Mouse (Mus musculus) forebrain, postnatal 0 days (tissue): Measurements from ENCODE around the gene Samsn1. TPM values are rescaled to one million over a fixed set of nuclear protein-coding genes. Genes with fewer than 3 reads are reported as not detected.
A peak's percentile ranks its signal among the peaks of the same experiment; 100 is the strongest.

Experiments used
- ATAC-seq: fragments of 200-750 bp; cut with Nextera tagmentation; 2 replicates; pipeline ENCODE4 v1.8.0; 2017; ENCODE audit warnings: mild to moderate bottlenecking, moderate library complexity
- DNase-seq: peaks from one replicate; pipeline ENCODE4 v3.0.0-alpha.2; 2015
- H3K27ac ChIP-seq: fragments of 300-500 bp; sonication (generic); 2 replicates; pipeline ENCODE4 v1.5.1; 2014; ENCODE audit warnings: low read depth, mild to moderate bottlenecking, antibody characterized with exemption, low read length, moderate library complexity, mixed read lengths
- H3K27me3 ChIP-seq: fragments of 300-500 bp; sonication (generic); 2 replicates; pipeline ENCODE4 v1.6.1; 2014; ENCODE audit warnings: mild to moderate bottlenecking, low read length, mixed read lengths; ENCODE audit not compliant: insufficient read depth
- H3K36me3 ChIP-seq: fragments of 300-500 bp; sonication (generic); 2 replicates; pipeline ENCODE4 v1.6.1; 2014; ENCODE audit warnings: mild to moderate bottlenecking, moderate library complexity; ENCODE audit not compliant: insufficient read depth
- H3K4me1 ChIP-seq: fragments of 300-500 bp; sonication (generic); 2 replicates; pipeline ENCODE4 v1.6.1; 2014; ENCODE audit warnings: antibody characterized with exemption; ENCODE audit not compliant: insufficient read depth
- H3K4me2 ChIP-seq: fragments of 300-500 bp; sonication (generic); 2 replicates; pipeline ENCODE4 v1.6.1; 2014; ENCODE audit warnings: low read depth, mild to moderate bottlenecking, moderate library complexity
- H3K4me3 ChIP-seq: fragments of 300-500 bp; sonication (generic); 2 replicates; pipeline ENCODE4 v1.5.1; 2014; ENCODE audit warnings: low read depth, low read length, mixed read lengths
- H3K9ac ChIP-seq: fragments of 300-500 bp; sonication (generic); 2 replicates; pipeline ENCODE4 v1.6.1; 2014; ENCODE audit warnings: mild to moderate bottlenecking
- H3K9me3 ChIP-seq: fragments of 300-500 bp; sonication (generic); 2 replicates; pipeline ENCODE4 v1.6.1; 2016; ENCODE audit warnings: low read length
- CTCF ChIP-seq: sonication (generic); IDR thresholded peaks from 2 replicates; pipeline ENCODE4 v1.5.1; 2016; ENCODE audit warnings: antibody characterized with exemption, control low read depth, low read depth
- WGBS: fragments of 180-500 bp; shearing (Covaris S2); extraction: QIAGEN DNeasy Blood & Tissue Kit; methylation state at CpG from one replicate; pipeline ENCODE4 v1.1.7; 2014; 5-methylcytosine and 5-hydroxymethylcytosine counted together
- polyA plus RNA-seq: library from polyadenylated mRNA; unstranded; fragments of >200 nt; fragmentation: Nextera tagmentation; extraction: Ambion mirVana; gene quantifications from 2 replicates; pipeline ENCODE4 v1.2.1, GENCODE M21; 2015
- total RNA-seq: library from RNA; depleted of rRNA; stranded (reverse); fragments of >200 nt; gene quantifications from 2 replicates; pipeline ENCODE4 v1.2.3, GENCODE M21; 2014

The Samsn1 gene
- total and polyA plus RNA-seq, 2 experiments from 2014 or later = 0.90 to 1.4 TPM

GRCm38 (mm10) chr16:75917712-75918111 is 104.4 kb downstream of the Samsn1 start:
- Histone ChIP-seq H3K9me3 (no peaks in the 10 kb centered on the region), H3K4me1 (no peaks in the 10 kb centered on the region), H3K36me3 (no peaks in the 10 kb centered on the region), H3K27me3 (no peaks in the 10 kb centered on the region), H3K4me2 (no peak overlapping the region), H3K4me3 (no peak overlapping the region), H3K27ac (no peak overlapping the region), H3K9ac (no peak overlapping the region)
- 90% methylated on average over 5 of the region's 5 CpGs for WGBS
- no peak for DNase-seq
- no peak for TF ChIP-seq CTCF
- no peak for ATAC-seq

- Histone ChIP-seq H3K27ac (no peak overlapping the region), H3K4me2 (no peak overlapping the region), H3K27me3 (no peaks in the 10 kb centered on the region), H3K4me1 (no peaks in the 10 kb centered on the region), H3K36me3 (no peaks in the 10 kb centered on the region), H3K4me3 (no peak overlapping the region), H3K9ac (no peak overlapping the region), H3K9me3 (no peaks in the 10 kb centered on the region)
- ATAC-seq (no peak), DNase-seq (no peak)
- TF ChIP-seq CTCF = no peak
- 88% methylated on average over 5 of the region's 5 CpGs for whole genome bisulfite sequencing
These were observed 110.0 kb downstream of the Samsn1 start for GRCm38 (mm10) chr16:75912051-75912450.

- Histone ChIP-seq H3K9ac (no peak overlapping the region), H3K27ac (no peak overlapping the region), H3K4me2 (no peak overlapping the region), H3K27me3 (no peaks in the 10 kb centered on the region), H3K36me3 (no peaks in the 10 kb centered on the region), H3K9me3 (no peaks in the 10 kb centered on the region), H3K4me3 (no peak overlapping the region), H3K4me1 (no peaks in the 10 kb centered on the region)
- 80% methylated on average over 8 of the region's 8 CpGs for WGBS
- DNase-seq (no peak), ATAC-seq (no peak)
- TF ChIP-seq CTCF = no peak
These were observed 113.2 kb downstream of the Samsn1 start for GRCm38 (mm10) chr16:75908635-75909494.

- DNase-seq = no peak
- 74% methylated on average over 2 of the region's 2 CpGs for WGBS
- H3K4me3 ChIP-seq = no peak overlapping the region
- no peaks in the 10 kb centered on the region for H3K4me1 ChIP-seq
- H3K9ac ChIP-seq = no peak overlapping the region
- H3K27me3 ChIP-seq = no peaks in the 10 kb centered on the region
- H3K4me2 ChIP-seq = no peak overlapping the region
- no peak overlapping the region for H3K27ac ChIP-seq
- ATAC-seq = no peak
- TF ChIP-seq CTCF = no peak
- H3K9me3 ChIP-seq = no peaks in the 10 kb centered on the region
- H3K36me3 ChIP-seq = no peaks in the 10 kb centered on the region
These were observed 115.3 kb downstream of the Samsn1 start for GRCm38 (mm10) chr16:75906790-75907189.

GRCm38 (mm10) chr16:75906260-75906659 is 115.8 kb downstream of the Samsn1 start:
- no peaks in the 10 kb centered on the region for H3K27me3 ChIP-seq
- H3K4me1 ChIP-seq = no peaks in the 10 kb centered on the region
- WGBS = 100% methylated on average over 1 of the region's 1 CpGs
- no peaks in the 10 kb centered on the region for H3K36me3 ChIP-seq
- H3K9ac ChIP-seq = no peak overlapping the region
- no peak for TF ChIP-seq CTCF
- ATAC-seq = no peak
- DNase-seq = no peak
- H3K27ac ChIP-seq = no peak overlapping the region
- no peak overlapping the region for H3K4me2 ChIP-seq
- no peaks in the 10 kb centered on the region for H3K9me3 ChIP-seq
- no peak overlapping the region for H3K4me3 ChIP-seq

GRCm38 (mm10) chr16:75905324-75905723 is 116.8 kb downstream of the Samsn1 start:
- no peak for TF ChIP-seq CTCF
- Histone ChIP-seq H3K27ac (no peak overlapping the region), H3K9ac (no peak overlapping the region), H3K27me3 (no peaks in the 10 kb centered on the region), H3K9me3 (no peaks in the 10 kb centered on the region), H3K4me1 (no peaks in the 10 kb centered on the region), H3K36me3 (no peaks in the 10 kb centered on the region), H3K4me2 (no peak overlapping the region), H3K4me3 (no peak overlapping the region)
- 81% methylated on average over 1 of the region's 1 CpGs for WGBS
- DNase-seq = no peak
- ATAC-seq = no peak

GRCm38 (mm10) chr16:75904072-75904471 is 118.0 kb downstream of the Samsn1 start:
- no peak for TF ChIP-seq CTCF
- ATAC-seq = peak; percentile 27; the same call in 1 of the 2 replicates
- H3K4me3 ChIP-seq = no peak overlapping the region
- no peaks in the 10 kb centered on the region for H3K27me3 ChIP-seq
- peak; percentile 6 for DNase-seq
- no peak overlapping the region for H3K4me2 ChIP-seq
- 44% methylated on average over 4 of the region's 4 CpGs for WGBS
- no peaks in the 10 kb centered on the region for H3K36me3 ChIP-seq
- no peaks in the 10 kb centered on the region for H3K9me3 ChIP-seq
- no peak overlapping the region for H3K9ac ChIP-seq
- no peaks in the 10 kb centered on the region for H3K4me1 ChIP-seq
- H3K27ac ChIP-seq = no peak overlapping the region
